13 mouse cellular contexts compared by ENCODE assay signal in the genomic region with DNA sequence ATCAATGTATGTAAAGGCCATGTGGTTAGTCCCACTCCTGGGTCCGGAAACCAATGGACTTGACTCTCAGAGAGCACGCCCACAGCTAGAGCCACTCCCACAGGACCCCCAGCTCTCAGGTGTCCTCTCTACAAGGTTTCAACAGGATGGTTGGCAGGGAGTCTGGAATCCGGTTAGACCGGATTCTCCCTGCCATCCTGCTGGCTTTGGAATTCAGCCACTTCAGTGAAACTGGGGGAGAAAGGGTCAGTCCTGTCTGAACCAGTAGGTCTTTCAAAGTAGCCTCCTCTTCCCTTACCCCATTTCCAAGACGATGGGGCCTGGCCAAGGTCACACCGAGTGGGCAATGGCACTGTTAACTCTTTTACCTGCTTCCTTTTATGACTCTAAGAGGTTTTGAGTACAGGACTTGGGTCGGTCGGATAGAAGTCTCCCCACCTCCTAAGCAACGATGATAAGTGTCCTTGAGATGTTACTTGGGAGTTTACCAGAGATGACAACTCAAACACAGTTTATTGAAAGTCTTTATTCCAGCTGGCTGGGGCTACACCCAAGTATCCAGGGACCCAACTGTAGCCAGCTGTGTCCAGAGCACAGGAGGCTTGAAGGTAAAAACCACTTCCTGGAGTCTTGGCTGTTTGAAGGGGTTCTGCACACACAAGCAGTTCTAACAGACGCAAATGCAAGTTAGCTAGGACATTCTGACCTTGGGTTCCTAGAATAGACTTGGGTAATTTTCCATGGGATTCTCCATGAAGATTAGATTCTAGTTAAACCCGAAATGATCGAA. TPM values are rescaled to one million over a fixed set of nuclear protein-coding genes. Genes with fewer than 3 reads are reported as not detected.
DNase-seq lines count a peak whose midpoint lies in the region; ATAC-seq lines count a peak whose summit lies in the region.
"Had no signal": no experiment of that assay in that cellular context is flagged by ENCODE, and none has a peak within 500 bp of the region (broad histone marks: within the 10 kb centered on the region; RNA-seq: fewer than 3 reads in every experiment).

No protein-coding gene starts in this region.

- no peaks in the 10 kb centered on the region for H3K27me3 ChIP-seq in heart, embryonic 15.5 days
- no peaks in the 10 kb centered on the region for H3K27me3 ChIP-seq in kidney, embryonic 14.5 days (ENCODE audit: control insufficient read depth, insufficient read depth, low read length)

- ATAC-seq in heart, embryonic 15.5 days (replicated peaks; ENCODE audit: insufficient number of reproducible peaks, insufficient read depth, low FRiP score, low read depth) = no peak
- ATAC-seq in kidney, embryonic 14.5 days (ENCODE audit: low FRiP score, low TSS enrichment) = peak; percentile 49; the same call in 1 of the 2 replicates

- H3K4me3 ChIP-seq in heart, embryonic 15.5 days = no peak overlapping the region
- no peak overlapping the region for H3K4me3 ChIP-seq in kidney, embryonic 14.5 days (ENCODE audit: low read length)
- H3K4me3 ChIP-seq: gastrocnemius, adult 2 months; megakaryocyte, embryonic 14.5 days had no signal

- H3K4me2 ChIP-seq in heart, embryonic 15.5 days = no peak overlapping the region
- H3K4me2 ChIP-seq in kidney, embryonic 14.5 days (replicated peaks; ENCODE audit: low read depth, low read length) = no peak overlapping the region

- WGBS in heart, embryonic 15.5 days = 49% methylated on average over 12 of the region's 12 CpGs
- WGBS in kidney, embryonic 14.5 days = 43% methylated on average over 12 of the region's 12 CpGs

- no peak for DNase-seq in heart, postnatal 10 days
- DNase-seq in embryo, embryonic 11 days = peak; percentile 29
- DNase-seq in lung, postnatal 25 days (ENCODE audit: low spot score) = peak; percentile 88
- no peak for DNase-seq in gastrocnemius, adult 18-20 months (ENCODE audit: low spot score)
- no peak for DNase-seq in spleen, postnatal 4 days (ENCODE audit: low spot score in 2 of 2)
- no peak for DNase-seq in heart, adult 11 months
- DNase-seq: cerebellum, postnatal 10 days; gastrocnemius, adult 2 months; heart, postnatal 36 days; left cerebral cortex, postnatal 4 days had no signal

- H3K9ac ChIP-seq in heart, embryonic 15.5 days = no peak overlapping the region
- H3K9ac ChIP-seq in kidney, embryonic 14.5 days (ENCODE audit: low read depth, low read length) = no peak overlapping the region

- 0 out of 2 replicates have a peak, but pooled peaks cover 5% of the 10 kb centered on the region for H3K4me1 ChIP-seq in heart, embryonic 15.5 days (replicated peaks)
- H3K4me1 ChIP-seq in kidney, embryonic 14.5 days (ENCODE audit: control insufficient read depth, insufficient read depth, low read length) = no peaks in the 10 kb centered on the region

- peak overlapping the region; percentile 21; the same call in 1 of the 2 replicates for H3K27ac ChIP-seq in heart, embryonic 15.5 days
- H3K27ac ChIP-seq in kidney, embryonic 14.5 days (ENCODE audit: low read depth, low read length) = peak overlapping the region; percentile 39; the same call in 1 of the 2 replicates
- H3K27ac ChIP-seq: gastrocnemius, adult 2 months had no signal

- H3K9me3 ChIP-seq in heart, embryonic 15.5 days (replicated peaks) = no peaks in the 10 kb centered on the region
- H3K9me3 ChIP-seq in kidney, embryonic 14.5 days (ENCODE audit: control insufficient read depth, low read length) = no peaks in the 10 kb centered on the region
- H3K9me3 ChIP-seq: megakaryocyte, embryonic 14.5 days had no signal

- H3K36me3 ChIP-seq in heart, embryonic 15.5 days = no peaks in the 10 kb centered on the region
- no peaks in the 10 kb centered on the region for H3K36me3 ChIP-seq in kidney, embryonic 14.5 days (ENCODE audit: control insufficient read depth, insufficient read depth, low read length)

- intact Hi-C loops in heart, postnatal 10 days (cut with DNase I) = no loop called here

RNA-seq across cellular contexts. Expression of a gene that starts 9.0 kb away (rescaled TPM):
- 24.9 and 32.0 TPM in 2 replicates for polyA plus RNA-seq in heart, embryonic 15.5 days (2015; fragmentation: Nextera tagmentation; extraction: Ambion mirVana)
- 10 to 100 TPM; 12.1 to 17.8 TPM for total RNA-seq in heart, postnatal 10 days (2021)
- polyA plus RNA-seq in kidney, embryonic 14.5 days (2014; fragmentation: Nextera tagmentation; extraction: Ambion mirVana) = 46.8 and 62.6 TPM in 2 replicates
- total RNA-seq in gastrocnemius, adult 18-20 months (2021) = 1 to 10 TPM; 1.4 to 3.0 TPM

Comparison
In these comparisons a context has a peak if more than half of its experiments do, and no peak if none do; other contexts are left out.
1. DNase-seq: peak in embryo, embryonic 11 days (single experiment) and lung, postnatal 25 days (single experiment); none in heart, postnatal 10 days (0 of 2), gastrocnemius, adult 18-20 months (single experiment), spleen, postnatal 4 days (0 of 2) and heart, adult 11 months (single experiment).